Mouse (Mus musculus) thymus, postnatal 36 days (tissue): ENCODE measurements around the gene Olfr74.
"Not testable (repeated sequence)": the region's sequence is repeated elsewhere in the genome, so short reads cannot be mapped to it uniquely, and the experiment has no call there.

Experiments
- DNase-seq, 2 experiments: peaks; one replicate each; pipeline ENCODE4 v3.0.0; 2022; ENCODE audit warnings: mixed read lengths in 2 of 2

Olfr74 gene

DNA sequence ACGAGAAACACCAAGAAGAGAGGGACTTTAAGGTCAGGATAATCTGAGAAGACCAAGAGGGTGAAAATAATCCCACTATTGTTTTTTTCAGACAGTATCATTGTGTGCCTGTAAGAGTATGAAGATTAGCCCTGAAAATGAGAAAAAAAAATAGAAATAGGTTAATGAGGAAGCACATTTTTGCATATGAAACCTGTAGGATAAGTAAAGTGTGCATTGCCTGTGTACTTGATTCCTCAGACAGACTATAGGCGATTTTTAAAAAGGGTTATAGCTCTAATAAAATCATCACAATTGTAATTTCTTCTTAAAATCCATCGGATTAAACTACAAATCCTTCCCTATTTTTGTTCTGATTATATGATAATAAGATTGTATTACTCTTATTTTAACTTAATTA, at the start of gene Olfr74:
Olfr74 (minus strand) TSS at position 101 of the 400 bp plus-strand sequence.
- no peak for DNase-seq

GRCm38 (mm10) chr2:88022474-88022873, 48.0 kb upstream of the Olfr74 start, which contains the start of gene Olfr1161:
Gene Olfr1161, plus strand, starts transcription at chr2:88022774.
- not testable (repeated sequence) for DNase-seq

- DNase-seq = no peak
Observed at GRCm38 (mm10) chr2:88007515-88008318, 33.3 kb upstream of the Olfr74 start, which contains the start of gene Olfr1160. Gene Olfr1160, minus strand, starts transcription at chr2:88008268.

GRCm38 (mm10) chr2:87989813-87990212, 15.3 kb upstream of the Olfr74 start, which contains the start of gene Olfr1158:
Gene Olfr1158, plus strand, starts transcription at chr2:87990113.
- DNase-seq = no peak

DNA sequence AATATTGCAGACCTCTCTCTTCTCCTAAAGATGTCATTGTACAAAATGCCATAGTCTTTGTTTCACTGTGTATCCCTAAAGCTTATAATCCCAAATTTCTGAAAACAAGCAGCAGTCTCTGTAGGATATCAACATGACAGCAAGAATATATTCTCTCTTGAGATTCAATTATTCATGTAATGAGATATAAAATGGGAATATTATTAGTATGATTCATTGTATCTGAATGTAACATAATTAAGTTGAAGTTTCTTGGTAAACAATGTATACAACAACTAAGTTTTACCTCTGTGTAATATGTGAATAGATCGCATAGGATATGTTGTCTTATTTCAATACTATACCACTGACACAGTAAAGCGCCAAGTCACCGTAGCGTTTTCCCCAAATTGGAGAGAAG, 6.3 kb downstream of the Olfr74 start, which contains the start of gene Olfr1157:
Olfr1157 (minus strand) TSS at position 101 of the 400 bp plus-strand sequence.
- DNase-seq = no peak

DNA sequence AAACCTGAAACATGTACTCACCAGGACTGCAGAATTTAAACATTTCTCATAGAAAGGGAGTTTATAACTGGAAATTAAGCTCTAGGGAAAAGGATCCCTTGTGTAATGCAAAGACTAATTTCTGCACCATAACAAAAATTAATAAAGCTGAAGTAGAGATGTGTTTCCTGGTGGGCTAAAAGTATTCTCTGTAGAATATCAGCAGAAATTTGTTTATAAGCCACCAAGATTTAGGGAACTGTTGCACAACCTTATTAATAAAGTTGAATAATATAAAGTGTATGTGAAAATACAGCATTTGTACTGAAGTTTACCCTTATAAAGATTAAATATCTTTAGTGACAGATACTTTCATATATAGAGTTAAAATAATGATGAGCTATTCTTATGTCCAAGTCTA, 21.5 kb downstream of the Olfr74 start, which contains the start of gene Olfr1156:
Olfr1156 (minus strand) TSS at position 101 of the 400 bp plus-strand sequence.
- DNase-seq = no peak

- no peak for DNase-seq
Observed at GRCm38 (mm10) chr2:87945037-87945436, 29.4 kb downstream of the Olfr74 start, which contains the start of gene Olfr1155. Gene Olfr1155, minus strand, starts transcription at chr2:87945137.
